Mouse (Mus musculus): Measurements from ENCODE around the gene Anks1. TPM values are rescaled to one million over a fixed set of nuclear protein-coding genes. Genes with fewer than 3 reads are reported as not detected.

Gene Anks1
- polyA plus RNA-seq, 1 experiment from 2014 or later = 8.3 TPM

DNA sequence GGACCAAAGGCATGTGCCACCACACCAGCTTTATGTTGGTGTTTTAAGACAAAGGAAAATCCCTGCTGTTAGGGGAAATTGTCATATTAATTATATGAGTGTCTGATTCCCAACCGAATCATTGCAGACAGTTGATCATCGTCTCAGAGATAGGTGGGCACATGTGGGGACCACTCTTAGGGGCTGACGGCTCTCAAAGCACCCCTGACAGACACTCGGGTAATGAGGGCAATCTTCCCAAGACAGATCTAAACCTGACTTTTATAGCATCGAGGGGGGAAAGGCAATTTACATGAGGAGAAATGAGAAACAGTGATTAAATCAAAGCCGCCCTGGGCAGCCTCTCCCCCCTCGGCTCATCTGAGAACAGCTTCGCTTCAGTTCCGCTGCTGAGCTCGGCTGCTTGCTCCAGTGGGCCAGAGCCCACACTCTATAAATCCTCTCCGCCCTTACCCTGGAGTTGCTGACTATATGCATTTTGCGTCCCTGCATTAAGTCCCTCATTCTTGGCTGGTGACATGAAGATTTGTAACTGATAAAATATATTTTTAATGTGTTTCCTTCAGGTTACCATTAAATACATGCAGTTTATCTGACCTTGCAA, 192.3 kb downstream of the Anks1 start:
- no peak for DNase-seq (ENCODE audit: low spot score)
- Histone ChIP-seq H3K27me3 (ENCODE audit: control insufficient read depth, insufficient read depth, low read length) (no peaks in the 10 kb centered on the region), H3K4me1 (replicated peaks; ENCODE audit: control insufficient read depth, insufficient read depth) (no peaks in the 10 kb centered on the region), H3K27ac (replicated peaks) (no peak overlapping the region), H3K9me3 (ENCODE audit: control insufficient read depth, low read length) (no peaks in the 10 kb centered on the region), H3K4me3 (ENCODE audit: low read depth, low read length) (no peak overlapping the region), H3K36me3 (ENCODE audit: control insufficient read depth, insufficient read depth, low read length) (no peaks in the 10 kb centered on the region), H3K4me2 (replicated peaks; ENCODE audit: low read depth) (no peak overlapping the region), H3K9ac (ENCODE audit: low read length) (no peak overlapping the region)
- TF ChIP-seq CTCF (IDR thresholded peaks at IDR 0.05; ENCODE audit: low read depth) = no peak
- no peak for TF ChIP-seq EP300 (optimal IDR thresholded peaks at IDR 0.05)
- 43% methylated on average over 12 of the region's 12 CpGs for WGBS
- no peak for ATAC-seq (ENCODE audit: low FRiP score, low TSS enrichment)

DNA sequence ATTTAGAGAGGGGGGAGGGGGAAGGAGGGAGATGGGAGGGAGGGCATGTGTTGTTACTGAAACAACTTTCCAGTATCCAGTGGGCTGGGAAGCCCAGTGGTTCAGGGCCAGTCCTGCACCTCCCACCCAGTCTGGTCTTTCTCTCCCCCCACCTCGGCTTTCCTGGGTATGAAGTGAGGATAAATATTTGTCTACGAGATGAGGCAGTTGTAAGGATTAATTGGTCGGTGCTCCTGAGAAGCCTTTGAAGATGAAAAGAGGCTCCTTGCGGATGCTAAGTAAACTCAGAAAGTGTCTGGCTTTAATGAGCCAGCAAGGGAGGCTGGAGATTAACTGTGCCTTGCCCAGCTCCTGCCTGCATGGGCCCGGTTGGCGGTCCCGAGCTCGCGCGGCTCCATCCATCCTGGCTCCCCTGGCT, 192.8 kb downstream of the Anks1 start:
- H3K9ac ChIP-seq (ENCODE audit: low read length) = no peak overlapping the region
- H3K27me3 ChIP-seq (ENCODE audit: control insufficient read depth, insufficient read depth, low read length) = no peaks in the 10 kb centered on the region
- H3K27ac ChIP-seq (replicated peaks) = no peak overlapping the region
- 18% methylated on average over 10 of the region's 10 CpGs for WGBS
- no peak for TF ChIP-seq CTCF (IDR thresholded peaks at IDR 0.05; ENCODE audit: low read depth)
- TF ChIP-seq EP300 (optimal IDR thresholded peaks at IDR 0.05) = no peak
- no peak; the same call in 1 of the 2 replicates for ATAC-seq (ENCODE audit: low FRiP score, low TSS enrichment)
- DNase-seq (ENCODE audit: low spot score) = no peak
- H3K4me1 ChIP-seq (replicated peaks; ENCODE audit: control insufficient read depth, insufficient read depth) = no peaks in the 10 kb centered on the region
- H3K36me3 ChIP-seq (ENCODE audit: control insufficient read depth, insufficient read depth, low read length) = no peaks in the 10 kb centered on the region
- no peak overlapping the region for H3K4me2 ChIP-seq (replicated peaks; ENCODE audit: low read depth)
- H3K4me3 ChIP-seq (ENCODE audit: low read depth, low read length) = no peak overlapping the region
- no peaks in the 10 kb centered on the region for H3K9me3 ChIP-seq (ENCODE audit: control insufficient read depth, low read length)

DNA sequence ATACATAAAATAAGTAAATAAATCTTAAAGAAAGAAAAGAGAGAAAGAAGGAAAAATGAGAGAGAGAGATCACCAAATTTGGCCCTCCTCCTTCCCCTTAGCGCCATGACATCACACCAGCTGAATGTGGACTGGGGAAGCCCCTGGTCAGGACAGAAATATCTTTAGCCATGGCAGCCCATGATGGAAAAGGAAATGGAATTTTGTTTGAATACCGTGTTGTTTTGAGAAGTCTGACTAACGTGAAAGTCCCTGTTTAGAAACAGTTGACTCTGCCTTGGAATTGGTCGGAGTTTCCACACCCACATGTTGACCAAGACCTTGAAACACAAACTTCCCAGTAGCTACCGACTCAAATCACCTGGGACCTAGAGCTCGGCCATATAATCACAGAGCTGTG, 195.3 kb downstream of the Anks1 start:
- DNase-seq (ENCODE audit: low spot score) = no peak
- Histone ChIP-seq H3K4me3 (ENCODE audit: low read depth, low read length) (no peak overlapping the region), H3K27ac (replicated peaks) (no peak overlapping the region), H3K36me3 (ENCODE audit: control insufficient read depth, insufficient read depth, low read length) (no peaks in the 10 kb centered on the region), H3K27me3 (ENCODE audit: control insufficient read depth, insufficient read depth, low read length) (no peaks in the 10 kb centered on the region), H3K9ac (ENCODE audit: low read length) (no peak overlapping the region), H3K9me3 (ENCODE audit: control insufficient read depth, low read length) (no peaks in the 10 kb centered on the region), H3K4me1 (replicated peaks; ENCODE audit: control insufficient read depth, insufficient read depth) (no peaks in the 10 kb centered on the region), H3K4me2 (replicated peaks; ENCODE audit: low read depth) (no peak overlapping the region)
- ATAC-seq (ENCODE audit: low FRiP score, low TSS enrichment) = no peak
- no peak for TF ChIP-seq EP300 (optimal IDR thresholded peaks at IDR 0.05)
- TF ChIP-seq CTCF (IDR thresholded peaks at IDR 0.05; ENCODE audit: low read depth) = no peak
- 68% methylated on average over 6 of the region's 6 CpGs for WGBS

DNA sequence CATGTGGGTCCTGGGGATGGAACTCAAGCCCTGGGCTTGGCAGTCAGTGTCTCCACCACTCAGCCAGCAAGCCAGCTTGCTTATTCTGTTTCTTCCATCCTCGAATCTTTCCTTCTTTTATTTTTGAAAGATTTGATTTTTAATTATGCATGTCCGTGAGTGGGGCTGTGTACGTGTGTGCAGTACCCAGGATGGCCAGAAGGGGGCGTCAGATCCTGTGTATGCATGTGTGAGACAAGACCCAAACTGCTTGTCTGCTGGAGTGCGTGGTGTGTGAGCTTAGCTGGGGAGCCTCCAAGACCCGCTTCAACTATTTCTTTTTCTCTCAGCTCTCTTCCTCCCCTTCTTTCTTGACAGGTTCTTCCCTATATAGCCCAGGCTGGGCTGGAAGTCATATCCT, 197.2 kb downstream of the Anks1 start:
- Histone ChIP-seq H3K27ac (replicated peaks) (no peak overlapping the region), H3K4me1 (replicated peaks; ENCODE audit: control insufficient read depth, insufficient read depth) (no peaks in the 10 kb centered on the region), H3K9me3 (ENCODE audit: control insufficient read depth, low read length) (no peaks in the 10 kb centered on the region), H3K27me3 (ENCODE audit: control insufficient read depth, insufficient read depth, low read length) (no peaks in the 10 kb centered on the region), H3K9ac (ENCODE audit: low read length) (no peak overlapping the region), H3K36me3 (ENCODE audit: control insufficient read depth, insufficient read depth, low read length) (no peaks in the 10 kb centered on the region), H3K4me2 (replicated peaks; ENCODE audit: low read depth) (no peak overlapping the region), H3K4me3 (ENCODE audit: low read depth, low read length) (no peak overlapping the region)
- ATAC-seq (ENCODE audit: low FRiP score, low TSS enrichment) (no peak), DNase-seq (ENCODE audit: low spot score) (no peak)
- WGBS = 78% methylated on average over 6 of the region's 6 CpGs
- TF ChIP-seq CTCF (IDR thresholded peaks at IDR 0.05; ENCODE audit: low read depth) (peak; percentile 48), EP300 (optimal IDR thresholded peaks at IDR 0.05) (no peak)

DNA sequence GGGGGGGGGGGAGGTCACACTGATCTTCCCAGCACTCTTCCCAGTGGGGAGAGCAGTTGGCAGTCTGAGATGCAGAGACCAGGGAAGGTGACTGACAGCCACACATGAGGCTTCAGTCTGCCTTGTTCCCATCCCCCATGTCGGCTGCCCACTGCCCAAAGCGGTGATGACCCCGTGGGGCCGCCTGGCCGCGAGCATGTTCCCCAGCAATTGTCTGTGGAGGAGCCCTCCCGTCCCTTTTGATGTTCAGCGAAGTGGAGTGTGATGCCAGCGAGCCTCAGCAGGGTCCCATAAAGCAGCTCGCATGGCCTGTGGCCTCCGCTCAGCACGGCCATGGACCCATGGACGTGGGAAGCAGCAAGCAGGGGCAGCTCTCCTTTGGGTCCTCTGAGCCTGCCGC, 198.2 kb downstream of the Anks1 start:
- H3K27ac ChIP-seq (replicated peaks) = no peak overlapping the region
- H3K4me3 ChIP-seq (ENCODE audit: low read depth, low read length) = no peak overlapping the region
- DNase-seq (ENCODE audit: low spot score) = no peak
- no peak overlapping the region for H3K9ac ChIP-seq (ENCODE audit: low read length)
- no peaks in the 10 kb centered on the region for H3K4me1 ChIP-seq (replicated peaks; ENCODE audit: control insufficient read depth, insufficient read depth)
- no peak overlapping the region for H3K4me2 ChIP-seq (replicated peaks; ENCODE audit: low read depth)
- no peak for ATAC-seq (ENCODE audit: low FRiP score, low TSS enrichment)
- TF ChIP-seq CTCF (IDR thresholded peaks at IDR 0.05; ENCODE audit: low read depth) (no peak), EP300 (optimal IDR thresholded peaks at IDR 0.05) (no peak)
- WGBS = 38% methylated on average over 14 of the region's 14 CpGs
- H3K27me3 ChIP-seq (ENCODE audit: control insufficient read depth, insufficient read depth, low read length) = no peaks in the 10 kb centered on the region
- H3K36me3 ChIP-seq (ENCODE audit: control insufficient read depth, insufficient read depth, low read length) = no peaks in the 10 kb centered on the region
- no peaks in the 10 kb centered on the region for H3K9me3 ChIP-seq (ENCODE audit: control insufficient read depth, low read length)

DNA sequence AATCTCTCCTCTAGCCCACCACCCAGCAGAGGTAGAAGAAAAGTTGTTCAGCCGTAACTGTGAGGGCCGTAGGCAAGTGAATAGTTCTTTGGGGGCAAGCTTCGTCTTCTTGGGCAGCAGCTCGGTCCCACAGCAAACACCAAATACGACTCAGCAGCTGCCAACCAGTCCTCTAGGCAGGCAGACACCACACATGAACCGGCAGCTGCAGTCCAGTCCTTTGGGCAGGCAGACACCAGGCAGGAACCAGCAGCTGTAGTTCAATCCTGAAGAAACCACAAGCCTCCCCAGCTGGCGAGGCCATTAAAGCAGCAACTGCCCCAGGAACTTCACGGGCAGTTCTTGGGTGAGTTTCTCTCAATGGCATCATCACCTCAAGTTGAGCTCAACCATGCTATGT, 203.2 kb downstream of the Anks1 start:
- ATAC-seq (ENCODE audit: low FRiP score, low TSS enrichment) = no peak
- Histone ChIP-seq H3K4me3 (ENCODE audit: low read depth, low read length) (no peak overlapping the region), H3K27ac (replicated peaks) (no peak overlapping the region), H3K9ac (ENCODE audit: low read length) (no peak overlapping the region), H3K4me2 (replicated peaks; ENCODE audit: low read depth) (no peak overlapping the region), H3K9me3 (ENCODE audit: control insufficient read depth, low read length) (no peaks in the 10 kb centered on the region), H3K4me1 (replicated peaks; ENCODE audit: control insufficient read depth, insufficient read depth) (no peaks in the 10 kb centered on the region), H3K36me3 (ENCODE audit: control insufficient read depth, insufficient read depth, low read length) (no peaks in the 10 kb centered on the region), H3K27me3 (ENCODE audit: control insufficient read depth, insufficient read depth, low read length) (no peaks in the 10 kb centered on the region)
- no peak for DNase-seq (ENCODE audit: low spot score)
- WGBS = 87% methylated on average over 8 of the region's 8 CpGs
- no peak for TF ChIP-seq EP300 (optimal IDR thresholded peaks at IDR 0.05)
- TF ChIP-seq CTCF (IDR thresholded peaks at IDR 0.05; ENCODE audit: low read depth) = no peak

Other genes with a start within 250 kb of the Anks1 start
- 28.0 and 29.7 TPM in 2 replicates for gene Spdef, start 180.4 kb upstream of the Anks1 start, polyA plus RNA-seq (2015; fragmentation: Nextera tagmentation; extraction: Ambion mirVana)
- 23.3 and 25.4 TPM in 2 replicates for gene D17Wsu92e, start 88.7 kb upstream of the Anks1 start, polyA plus RNA-seq (2015; fragmentation: Nextera tagmentation; extraction: Ambion mirVana)
- gene Snrpc, start 71.2 kb upstream of the Anks1 start, polyA plus RNA-seq (2015; fragmentation: Nextera tagmentation; extraction: Ambion mirVana) = 163 and 179 TPM in 2 replicates
- gene Uhrf1bp1, start 52.9 kb upstream of the Anks1 start, polyA plus RNA-seq (2015; fragmentation: Nextera tagmentation; extraction: Ambion mirVana) = 1.3 and 1.4 TPM in 2 replicates
- 33.4 and 34.0 TPM in 2 replicates for gene Taf11, start 538 bp downstream of the Anks1 start, polyA plus RNA-seq (2015; fragmentation: Nextera tagmentation; extraction: Ambion mirVana)
- 1.1 and 1.7 TPM in 2 replicates for gene Tcp11, start 171.3 kb downstream of the Anks1 start, polyA plus RNA-seq (2015; fragmentation: Nextera tagmentation; extraction: Ambion mirVana)
- gene Scube3, start 232.8 kb downstream of the Anks1 start, polyA plus RNA-seq (2015; fragmentation: Nextera tagmentation; extraction: Ambion mirVana) = 0.48 and 0.64 TPM in 2 replicates